Mouse (Mus musculus): ENCODE data around the gene Wnt6. TPM values are rescaled to one million over a fixed set of nuclear protein-coding genes. Genes with fewer than 3 reads are reported as not detected.

The Wnt6 gene
- total RNA-seq, 1 experiment = 2.8 TPM

- peaks cover 5 to 20% of the 10 kb centered on the region in 2 experiments; a peak in 3 of 4 replicates for H3K4me1 ChIP-seq (ENCODE audit: control insufficient read depth in 2 of 2, insufficient read depth in 2 of 2, low read length in 2 of 2, poor library complexity in 1 of 2)
- DNase-seq (ENCODE audit: low read depth, low spot score) = no peak
- H3K9me3 ChIP-seq (ENCODE audit: control insufficient read depth, insufficient read depth, low read depth, low read length) = no peaks in the 10 kb centered on the region
- in situ Hi-C loops (cut with MboI; ENCODE audit: low sequenced_read_pairs in 2 of 2, unreplicated experiment in 2 of 2) = loop anchor here (10.0 kb wide), 2 partner anchors 81 to 111 kb away; partner anchors contain the start of genes Cdk5r2 (in 1 of the 2) and Fev (in 1 of the 2)
- TF ChIP-seq MAFK (IDR thresholded peaks at IDR 0.05; ENCODE audit: insufficient read depth, low read depth, low read length) = no peak
- no peaks in the 10 kb centered on the region for H3K36me3 ChIP-seq (ENCODE audit: control insufficient read depth, insufficient read depth, low read length, poor library complexity, severe bottlenecking)
- H3K27ac ChIP-seq (ENCODE audit: insufficient read depth, low read depth, low read length, poor library complexity, severe bottlenecking) = no peak overlapping the region
- no peak overlapping the region for H3K4me3 ChIP-seq (ENCODE audit: insufficient read depth in 1 of 2, low read depth in 1 of 2, low read length in 2 of 2, poor library complexity in 1 of 2, severe bottlenecking in 1 of 2)
- no peak overlapping the region for H3K9ac ChIP-seq (ENCODE audit: insufficient read depth, low read depth, low read length, poor library complexity, severe bottlenecking)
Observed at GRCm38 (mm10) chr1:74774062-74774461, 2.4 kb downstream of the Wnt6 start.

GRCm38 (mm10) chr1:74775816-74776215 lies 4.1 kb downstream of the Wnt6 start:
- TF ChIP-seq CHD2 (IDR thresholded peaks at IDR 0.05; ENCODE audit: low read depth, low read length) (no peak), ZNF384 (IDR thresholded peaks at IDR 0.05; ENCODE audit: low read depth, low read length) (0 out of 2 replicates have a peak, but pooled peaks have one; percentile 62)
- Histone ChIP-seq H3K9me3 (ENCODE audit: control insufficient read depth, insufficient read depth, low read depth, low read length) (no peaks in the 10 kb centered on the region), H3K36me3 (ENCODE audit: control insufficient read depth, insufficient read depth, low read length, poor library complexity, severe bottlenecking) (no peaks in the 10 kb centered on the region), H3K4me3 (ENCODE audit: insufficient read depth in 1 of 2, low read depth in 1 of 2, low read length in 2 of 2, poor library complexity in 1 of 2, severe bottlenecking in 1 of 2) (no peak overlapping the region), H3K4me1 (ENCODE audit: control insufficient read depth in 2 of 2, insufficient read depth in 2 of 2, low read length in 2 of 2, poor library complexity in 1 of 2) (peaks cover 11 to 25% of the 10 kb centered on the region in 2 experiments; a peak in 3 of 4 replicates), H3K27ac (ENCODE audit: insufficient read depth, low read depth, low read length, poor library complexity, severe bottlenecking) (no peak overlapping the region), H3K9ac (ENCODE audit: insufficient read depth, low read depth, low read length, poor library complexity, severe bottlenecking) (no peak overlapping the region)
- no peak for DNase-seq (ENCODE audit: low read depth, low spot score)
- in situ Hi-C loops (cut with MboI; ENCODE audit: low sequenced_read_pairs in 2 of 2, unreplicated experiment in 2 of 2) = loop anchor here (10.0 kb wide), 2 partner anchors 79 to 109 kb away; partner anchors contain the start of genes Cdk5r2 (in 1 of the 2) and Fev (in 1 of the 2)

- in situ Hi-C loops (cut with MboI; ENCODE audit: low sequenced_read_pairs in 2 of 2, unreplicated experiment in 2 of 2) = loop anchor here (10.0 kb wide), 2 partner anchors 76 to 106 kb away; partner anchors contain the start of genes Cdk5r2 (in 1 of the 2) and Fev (in 1 of the 2)
- no peaks in the 10 kb centered on the region for H3K9me3 ChIP-seq (ENCODE audit: control insufficient read depth, insufficient read depth, low read depth, low read length)
- TF ChIP-seq HCFC1 (IDR thresholded peaks at IDR 0.05; ENCODE audit: borderline replicate concordance, insufficient read depth, low read length) = no peak
- no peak for TF ChIP-seq ZNF384 (IDR thresholded peaks at IDR 0.05; ENCODE audit: low read depth, low read length)
- no peak for TF ChIP-seq MAFK (IDR thresholded peaks at IDR 0.05; ENCODE audit: insufficient read depth, low read depth, low read length)
- no peak for TF ChIP-seq CHD2 (IDR thresholded peaks at IDR 0.05; ENCODE audit: low read depth, low read length)
- TF ChIP-seq ZC3H11A (IDR thresholded peaks at IDR 0.05; ENCODE audit: borderline replicate concordance, low read depth, low read length) = no peak
- H3K36me3 ChIP-seq (ENCODE audit: control insufficient read depth, insufficient read depth, low read length, poor library complexity, severe bottlenecking) = no peaks in the 10 kb centered on the region
- no peak overlapping the region for H3K4me3 ChIP-seq (ENCODE audit: insufficient read depth in 1 of 2, low read depth in 1 of 2, low read length in 2 of 2, poor library complexity in 1 of 2, severe bottlenecking in 1 of 2)
- no peak overlapping the region for H3K27ac ChIP-seq (ENCODE audit: insufficient read depth, low read depth, low read length, poor library complexity, severe bottlenecking)
- no peak for DNase-seq (ENCODE audit: low read depth, low spot score)
- peaks cover 10 to 34% of the 10 kb centered on the region in 2 experiments; a peak in 3 of 4 replicates for H3K4me1 ChIP-seq (ENCODE audit: control insufficient read depth in 2 of 2, insufficient read depth in 2 of 2, low read length in 2 of 2, poor library complexity in 1 of 2)
- no peak overlapping the region for H3K9ac ChIP-seq (ENCODE audit: insufficient read depth, low read depth, low read length, poor library complexity, severe bottlenecking)
Observed at GRCm38 (mm10) chr1:74778934-74779486, 7.3 kb downstream of the Wnt6 start.

GRCm38 (mm10) chr1:74782045-74782444 lies 10.4 kb downstream of the Wnt6 start:
- Histone ChIP-seq H3K9ac (ENCODE audit: insufficient read depth, low read depth, low read length, poor library complexity, severe bottlenecking) (no peak overlapping the region; the same call in 1 of the 2 replicates), H3K4me3 (ENCODE audit: insufficient read depth in 1 of 2, low read depth in 1 of 2, low read length in 2 of 2, poor library complexity in 1 of 2, severe bottlenecking in 1 of 2) (peak overlapping the region; percentile 23 to 35; a peak in 2 of 4 replicates), H3K4me1 (ENCODE audit: control insufficient read depth in 2 of 2, insufficient read depth in 2 of 2, low read length in 2 of 2, poor library complexity in 1 of 2) (peaks cover 10 to 23% of the 10 kb centered on the region in 2 experiments; a peak in 3 of 4 replicates), H3K27ac (ENCODE audit: insufficient read depth, low read depth, low read length, poor library complexity, severe bottlenecking) (no peak overlapping the region), H3K36me3 (ENCODE audit: control insufficient read depth, insufficient read depth, low read length, poor library complexity, severe bottlenecking) (no peaks in the 10 kb centered on the region), H3K9me3 (ENCODE audit: control insufficient read depth, insufficient read depth, low read depth, low read length) (no peaks in the 10 kb centered on the region)
- in situ Hi-C loops (cut with MboI; ENCODE audit: low sequenced_read_pairs in 2 of 2, unreplicated experiment in 2 of 2) = no loop called here
- no peak for DNase-seq (ENCODE audit: low read depth, low spot score)
- TF ChIP-seq ZC3H11A (IDR thresholded peaks at IDR 0.05; ENCODE audit: borderline replicate concordance, low read depth, low read length) (no peak), MAFK (IDR thresholded peaks at IDR 0.05; ENCODE audit: insufficient read depth, low read depth, low read length) (no peak)

GRCm38 (mm10) chr1:74783554-74783953 lies 11.9 kb downstream of the Wnt6 start:
- Histone ChIP-seq H3K9me3 (ENCODE audit: control insufficient read depth, insufficient read depth, low read depth, low read length) (no peaks in the 10 kb centered on the region), H3K36me3 (ENCODE audit: control insufficient read depth, insufficient read depth, low read length, poor library complexity, severe bottlenecking) (no peaks in the 10 kb centered on the region), H3K9ac (ENCODE audit: insufficient read depth, low read depth, low read length, poor library complexity, severe bottlenecking) (no peak overlapping the region), H3K4me1 (ENCODE audit: control insufficient read depth in 2 of 2, insufficient read depth in 2 of 2, low read length in 2 of 2, poor library complexity in 1 of 2) (peaks cover 9 to 20% of the 10 kb centered on the region in 2 experiments; a peak in 3 of 4 replicates), H3K27ac (ENCODE audit: insufficient read depth, low read depth, low read length, poor library complexity, severe bottlenecking) (no peak overlapping the region), H3K4me3 (ENCODE audit: insufficient read depth in 1 of 2, low read depth in 1 of 2, low read length in 2 of 2, poor library complexity in 1 of 2, severe bottlenecking in 1 of 2) (peak overlapping the region; percentile 72 to 73)
- DNase-seq (ENCODE audit: low read depth, low spot score) = no peak
- in situ Hi-C loops (cut with MboI; ENCODE audit: low sequenced_read_pairs in 2 of 2, unreplicated experiment in 2 of 2) = no loop called here
- TF ChIP-seq ZC3H11A (IDR thresholded peaks at IDR 0.05; ENCODE audit: borderline replicate concordance, low read depth, low read length) = no peak
- no peak for TF ChIP-seq HCFC1 (IDR thresholded peaks at IDR 0.05; ENCODE audit: borderline replicate concordance, insufficient read depth, low read length)
- TF ChIP-seq CHD2 (IDR thresholded peaks at IDR 0.05; ENCODE audit: low read depth, low read length) = no peak
- no peak for TF ChIP-seq MAFK (IDR thresholded peaks at IDR 0.05; ENCODE audit: insufficient read depth, low read depth, low read length)
- no peak for TF ChIP-seq ZNF384 (IDR thresholded peaks at IDR 0.05; ENCODE audit: low read depth, low read length)

All from ES-E14 (cell line).